Comparison of ENCODE assay signal across 34 mouse cellular contexts in the genomic region with DNA sequence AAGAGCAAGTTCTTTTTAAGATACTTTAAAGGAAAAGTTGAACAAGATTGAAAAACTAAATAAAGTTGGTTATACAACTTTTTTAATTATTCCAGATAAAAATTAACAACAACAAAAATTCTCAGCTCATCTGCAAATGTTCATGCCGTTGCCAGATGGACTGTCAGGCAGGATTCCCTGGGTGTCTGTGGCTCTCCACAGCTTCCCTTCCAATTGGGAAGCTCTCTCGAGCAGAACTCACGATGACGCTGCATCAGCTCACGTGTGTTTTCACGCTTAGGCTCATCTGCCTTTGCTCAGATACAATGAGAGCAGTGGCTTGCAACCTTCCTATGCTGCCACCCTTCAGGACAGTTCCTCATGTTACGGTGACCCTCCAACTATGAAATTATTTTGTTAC.
A peak's percentile ranks its signal among the peaks of the same experiment; 100 is the strongest.
DNase-seq lines count a peak whose midpoint lies in the region; TF ChIP-seq lines count a peak whose summit lies in the region.
"Had no signal": no experiment of that assay in that cellular context is flagged by ENCODE, and none has a peak within 500 bp of the region (broad histone marks: within the 10 kb centered on the region; RNA-seq: fewer than 3 reads in every experiment).

No protein-coding gene starts in this region.

- DNase-seq in layer of hippocampus, adult 11-12 months (ENCODE audit: low spot score): peak; percentile 63
- DNase-seq in layer of hippocampus, adult 9-10 months (ENCODE audit: low spot score): no peak
- DNase-seq in brain, adult 2 months (ENCODE audit: low read depth, low spot score): peak; percentile 68
- DNase-seq in layer of hippocampus, adult 2 months (ENCODE audit: low spot score in 2 of 2): peak; percentile 51 to 61
- peak; percentile 47 to 57 for DNase-seq in layer of hippocampus, postnatal 36 days
- DNase-seq in urinary bladder, adult 2 months (ENCODE audit: low spot score): no peak
- DNase-seq in cerebellum, postnatal 4 days (ENCODE audit: low spot score in 2 of 2): no peak
- DNase-seq: adrenal gland, postnatal 25 days; cerebellum, adult 18-20 months; cerebellum, postnatal 36 days; embryo, embryonic 11 days; gastrocnemius, adult 2 months; gastrocnemius, postnatal 36 days; heart, adult 18-20 months; heart, postnatal 36 days; kidney, postnatal 4 days; liver; lung, adult 2 months; lung, postnatal 10 days; midbrain, embryonic 14.5 days; retina, postnatal 1 day; right cerebral cortex, postnatal 25 days; spleen, adult 18-20 months; thymus, adult 2 months; thymus, postnatal 36 days had no signal

- no peak for TF ChIP-seq CTCF in layer of hippocampus, adult 2 months (conservative IDR thresholded peaks at IDR 0.05)

- H3K4me3 ChIP-seq in layer of hippocampus, adult 2 months: no peak overlapping the region; the same call in 1 of the 2 replicates
- H3K4me3 ChIP-seq: embryonic facial prominence, embryonic 13.5 days; forebrain, embryonic 10.5 days; forebrain, embryonic 15.5 days; gastrocnemius, adult 2 months; hindbrain, embryonic 12.5 days; neural tube, embryonic 15.5 days had no signal

- H3K27ac ChIP-seq in layer of hippocampus, adult 2 months: peak overlapping the region; percentile 71
- H3K27ac ChIP-seq: embryonic facial prominence, embryonic 13.5 days; forebrain, embryonic 10.5 days; forebrain, embryonic 15.5 days; gastrocnemius, adult 2 months; hindbrain, embryonic 12.5 days; kidney, postnatal 0 days; liver, embryonic 14.5 days; macrophage; neural tube, embryonic 15.5 days; stomach, postnatal 0 days had no signal

Comparison
In these comparisons a context has a peak if more than half of its experiments do, and no peak if none do; other contexts are left out.
1. DNase-seq: peak in layer of hippocampus, adult 11-12 months (single experiment), brain, adult 2 months (single experiment), layer of hippocampus, adult 2 months (2 of 2) and layer of hippocampus, postnatal 36 days (2 of 2); none in layer of hippocampus, adult 9-10 months (single experiment), urinary bladder, adult 2 months (single experiment) and cerebellum, postnatal 4 days (0 of 2).